Mouse (Mus musculus) olfactory bulb, adult 2 months (tissue): ENCODE results near the gene Otoa.

Experiments
- CTCF ChIP-seq: fragments of 200-500 bp; IDR thresholded peaks from 2 replicates; pipeline ENCODE4 v1.5.1; 2012; ENCODE audit warnings: low read depth, mild to moderate bottlenecking, low read length, moderate library complexity; ENCODE audit not compliant: insufficient read depth
- POLR2A ChIP-seq: fragments of 200-500 bp; IDR thresholded peaks from 2 replicates; pipeline ENCODE4 v1.6.1; 2012; ENCODE audit warnings: mild to moderate bottlenecking, low read depth, low read length, moderate library complexity; ENCODE audit not compliant: insufficient read depth

DNA sequence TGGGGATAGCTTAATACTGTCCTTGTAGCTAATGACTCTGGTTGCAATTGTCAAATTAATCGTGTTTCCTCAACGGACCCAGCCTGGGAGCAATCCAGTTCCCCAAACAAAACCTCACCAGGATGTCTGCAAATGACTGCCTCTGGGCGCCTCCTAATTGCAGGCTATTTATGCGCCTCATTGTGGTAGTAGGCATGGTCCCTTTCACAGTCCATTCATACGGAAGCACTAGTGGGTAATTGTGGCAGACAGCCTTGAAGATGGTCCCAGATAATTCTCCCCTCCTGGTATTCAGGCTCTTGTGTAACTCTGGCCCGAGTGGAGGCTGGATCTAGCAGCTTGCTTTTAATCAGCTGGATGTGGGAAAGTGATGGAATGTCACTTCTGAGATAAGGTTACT lies 90.4 kb downstream of the Otoa start:
- TF ChIP-seq CTCF (no peak), POLR2A (no peak)
